Mouse (Mus musculus) heart, postnatal 25 days (tissue): Measurements from ENCODE around the gene Olfr1093. TPM values are rescaled to one million over a fixed set of nuclear protein-coding genes. Genes with fewer than 3 reads are reported as not detected.

Experiments used
- DNase-seq: peaks from one replicate; pipeline ENCODE4 v3.0.0; 2022; ENCODE audit warnings: low spot score
- intact Hi-C: fragments of 180-260 bp; cut with DNase I; formaldehyde crosslinking; loops from one replicate; pipeline ENCODE4 v1.15.1; 2025
- total RNA-seq, 2 experiments: library from RNA; stranded (reverse); gene quantifications; 2 replicates each; pipeline ENCODE4 v1.2.3; 2021

Olfr1093 gene
- not detected for total RNA-seq

GRCm38 (mm10) chr2:86782179-86782578, at the start of gene Olfr1093:
Olfr1093 (plus strand) TSS chr2:86782479.
- no peak for DNase-seq
- intact Hi-C loops: no loop called here

GRCm38 (mm10) chr2:86733601-86734000, 48.7 kb upstream of the Olfr1093 start, which contains the start of gene Olfr1089:
Olfr1089 (minus strand) TSS chr2:86733701.
- intact Hi-C loops: no loop called here
- no peak for DNase-seq

GRCm38 (mm10) chr2:86758893-86759292, 23.4 kb upstream of the Olfr1093 start, which contains the start of gene Olfr1090:
Olfr1090 (minus strand) TSS chr2:86758993.
- no peak for DNase-seq
- intact Hi-C loops: no loop called here

GRCm38 (mm10) chr2:86761050-86761449, 21.2 kb upstream of the Olfr1093 start:
- DNase-seq: no peak
- intact Hi-C loops: no loop called here

DNA sequence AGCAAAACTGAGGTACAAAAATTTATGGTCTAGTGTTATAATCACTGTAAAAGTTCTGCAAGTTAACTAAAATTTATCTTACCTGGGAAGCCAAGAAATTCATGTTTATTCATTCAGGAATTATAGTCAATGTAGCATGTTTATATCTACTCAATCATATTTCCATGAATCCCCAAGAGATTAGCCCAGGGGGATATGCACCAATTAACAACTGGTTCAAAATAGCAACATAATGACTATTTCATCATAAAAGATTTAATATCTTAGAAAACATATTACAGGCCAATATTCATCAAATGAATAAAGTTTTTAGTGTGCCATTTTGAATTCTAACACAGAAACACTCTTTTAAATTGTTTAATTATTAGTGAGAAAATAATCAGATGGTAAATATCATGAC, 27.6 kb downstream of the Olfr1093 start, which contains the start of gene Olfr141:
TSS of gene Olfr141 (minus strand) at position 101 of the 400 bp plus-strand sequence.
- intact Hi-C loops: no loop called here

GRCm38 (mm10) chr2:86824363-86824762, 42.1 kb downstream of the Olfr1093 start, which contains the start of gene Olfr1094:
Olfr1094 (plus strand) TSS chr2:86824663.
- intact Hi-C loops: no loop called here
- DNase-seq: no peak

More for the DNA sequence above, 27.6 kb downstream of the Olfr1093 start, which contains the start of gene Olfr141:
- DNase-seq: no peak

Other genes with a start within 250 kb of the Olfr1093 start
- not detected for gene Olfr1079, start 240.0 kb upstream of the Olfr1093 start, total RNA-seq
- gene Olfr1080, start 224.2 kb upstream of the Olfr1093 start, total RNA-seq: not detected
- gene Olfr1082, start 183.5 kb upstream of the Olfr1093 start, total RNA-seq: not detected
- gene Olfr1084, start 142.8 kb upstream of the Olfr1093 start, total RNA-seq: not detected
- not detected for gene Olfr1085, start 120.5 kb upstream of the Olfr1093 start, total RNA-seq
- not detected for gene Olfr1086, start 102.4 kb upstream of the Olfr1093 start, total RNA-seq
- not detected for gene Olfr1087, start 84.1 kb upstream of the Olfr1093 start, total RNA-seq
- gene Olfr1089, start 48.8 kb upstream of the Olfr1093 start, total RNA-seq: not detected
- not detected for gene Olfr1090, start 23.5 kb upstream of the Olfr1093 start, total RNA-seq
- gene Olfr141, start 27.5 kb downstream of the Olfr1093 start, total RNA-seq: not detected
- gene Olfr1094, start 42.2 kb downstream of the Olfr1093 start, total RNA-seq: not detected
- not detected for gene Olfr1095, start 69.2 kb downstream of the Olfr1093 start, total RNA-seq
- not detected for gene Gm13723, start 92.3 kb downstream of the Olfr1093 start, total RNA-seq
- gene Olfr1097, start 109.7 kb downstream of the Olfr1093 start, total RNA-seq: not detected
- gene Olfr1098, start 142.1 kb downstream of the Olfr1093 start, total RNA-seq: not detected
- not detected for gene Olfr1099, start 178.2 kb downstream of the Olfr1093 start, total RNA-seq
- gene Olfr1100, start 197.5 kb downstream of the Olfr1093 start, total RNA-seq: not detected
- not detected for gene Olfr1101, start 208.7 kb downstream of the Olfr1093 start, total RNA-seq
- not detected for gene Olfr1102, start 215.9 kb downstream of the Olfr1093 start, total RNA-seq
- gene Olfr1104, start 244.6 kb downstream of the Olfr1093 start, total RNA-seq: not detected